Mouse (Mus musculus) embryo, embryonic 11.5 days (tissue): ENCODE data around the gene Dnhd1.
"Not testable (repeated sequence)": the region's sequence is repeated elsewhere in the genome, so short reads cannot be mapped to it uniquely, and the experiment has no call there.

Experiments used
- DNase-seq: peaks from one replicate; pipeline ENCODE4 v3.0.0-alpha.2; 2012; ENCODE audit warnings: low read depth, low spot score

Dnhd1 gene

GRCm38 (mm10) chr7:105640233-105640893, 10.3 kb upstream of the Dnhd1 start, which contains the start of the genes Arfip2 and Gm45799:
Gene Arfip2, minus strand, starts transcription at chr7:105640416.
Gene Gm45799, plus strand, starts transcription at chr7:105640552.
- peak; percentile 95 for DNase-seq

- no peak for DNase-seq
Observed at GRCm38 (mm10) chr7:105640894-105641255, 9.8 kb upstream of the Dnhd1 start.

DNA sequence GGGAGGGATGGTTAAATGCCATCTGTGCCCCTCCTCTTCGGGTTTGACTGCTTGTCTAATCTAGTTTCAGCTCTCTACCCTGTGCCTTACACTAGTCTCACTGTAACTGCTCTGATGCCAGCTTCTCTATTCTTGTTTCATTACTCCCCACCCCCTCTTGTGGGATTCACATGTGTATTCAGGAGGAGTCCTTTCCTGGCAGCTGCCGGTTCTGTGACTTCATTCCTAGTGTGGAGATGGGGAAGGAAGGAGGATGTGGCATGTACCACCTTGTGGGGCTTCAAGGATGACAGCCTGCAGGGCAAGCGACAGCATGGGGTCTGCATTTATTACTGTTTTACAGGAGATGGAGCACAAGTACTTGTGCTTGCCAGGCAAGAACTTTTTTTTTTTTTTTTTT, 8.7 kb upstream of the Dnhd1 start:
- no peak for DNase-seq

DNA sequence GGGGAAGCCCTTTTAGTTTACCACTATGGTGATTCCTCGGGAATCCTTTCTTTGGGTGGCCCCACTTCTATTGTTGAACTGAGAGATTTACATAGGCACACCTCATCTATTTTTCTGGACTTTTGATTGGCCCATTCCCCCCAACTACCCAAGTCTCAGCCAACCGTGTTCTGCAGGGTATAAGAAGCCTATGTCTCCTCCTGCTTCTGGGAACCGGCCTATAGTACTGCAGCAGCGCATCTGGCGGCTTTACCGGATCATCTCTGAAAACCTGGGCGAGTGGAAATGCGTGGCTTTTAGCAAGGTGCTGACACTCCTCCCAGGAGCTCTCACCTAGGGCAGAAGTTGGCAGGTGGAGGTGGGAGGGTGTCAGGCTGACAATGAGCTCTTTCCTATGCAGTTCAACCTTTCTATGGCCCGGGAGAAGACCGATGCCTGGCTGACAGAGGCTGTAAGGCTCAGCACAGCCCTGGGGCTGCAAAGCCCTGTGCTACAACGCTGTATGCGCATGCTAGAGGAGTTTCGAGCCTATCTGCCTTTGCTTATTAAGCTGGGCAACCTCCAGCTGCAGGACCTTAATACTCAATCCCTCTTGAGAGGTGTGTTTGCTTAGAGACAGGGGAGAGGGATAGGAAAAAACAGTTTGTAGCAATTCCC, 35.0 kb downstream of the Dnhd1 start:
- no peak for DNase-seq

- DNase-seq, result no peak
Observed at GRCm38 (mm10) chr7:105690875-105691274, 40.2 kb downstream of the Dnhd1 start.

- no peak for DNase-seq
Observed at GRCm38 (mm10) chr7:105703184-105703583, 52.6 kb downstream of the Dnhd1 start.

DNA sequence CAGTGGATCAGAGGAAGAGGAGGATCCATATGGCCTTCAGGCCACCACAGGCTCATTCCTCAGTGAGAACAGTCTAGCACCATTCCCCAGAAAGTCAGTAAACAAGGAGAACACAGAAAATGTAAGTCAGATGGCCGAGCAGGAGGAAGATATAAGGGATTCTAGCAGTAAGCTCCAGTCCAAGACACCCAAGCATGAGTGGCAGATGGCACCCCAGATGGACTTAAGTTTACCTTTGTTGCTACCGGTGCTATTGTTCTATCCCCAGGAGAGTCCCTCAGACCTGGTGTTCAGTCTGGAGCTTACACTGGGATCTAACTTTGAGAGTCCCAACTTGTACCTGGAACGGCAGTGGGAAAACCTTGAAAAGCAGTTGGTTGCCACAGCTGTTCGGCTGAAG, 53.2 kb downstream of the Dnhd1 start:
- no peak for DNase-seq

DNA sequence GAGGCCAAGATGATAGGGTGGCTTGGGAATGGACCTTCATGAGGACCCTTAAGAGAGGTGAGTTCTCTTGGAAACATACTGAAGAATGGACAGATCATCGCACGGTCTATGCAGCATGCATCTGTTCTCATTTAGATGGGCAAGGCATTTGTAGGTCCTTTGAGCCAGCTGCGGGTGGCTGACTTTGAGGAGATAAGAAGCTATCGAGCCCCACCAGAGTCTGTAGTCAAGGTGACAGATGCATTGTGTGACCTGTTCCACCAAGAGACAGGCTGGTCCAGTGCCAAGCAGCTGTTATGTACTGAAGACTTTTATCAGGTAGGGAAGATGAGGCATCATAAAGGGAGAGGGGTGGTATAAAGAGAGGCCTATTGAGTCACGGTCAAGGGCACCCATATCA, 58.1 kb downstream of the Dnhd1 start:
- DNase-seq, result no peak

GRCm38 (mm10) chr7:105715366-105715765, 64.7 kb downstream of the Dnhd1 start:
- no peak for DNase-seq

DNA sequence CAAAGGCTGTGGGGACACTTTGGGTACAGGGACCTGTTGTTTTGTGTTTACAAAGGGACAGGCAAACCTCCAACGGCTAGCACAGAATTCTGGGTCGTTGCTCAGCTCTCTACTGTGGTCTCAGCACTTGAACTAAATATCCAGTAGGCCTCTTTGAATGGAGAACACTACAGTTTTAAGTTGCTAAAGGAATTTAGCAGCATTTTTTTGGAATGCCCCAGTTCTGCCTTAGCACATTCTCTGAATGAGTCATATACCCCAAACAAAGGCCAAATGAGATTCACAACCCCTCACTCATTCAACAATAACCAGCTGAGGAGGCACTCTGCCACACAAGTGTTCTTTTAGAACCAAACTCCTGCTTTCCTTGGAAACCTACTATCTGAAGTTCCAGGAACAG, 71.3 kb downstream of the Dnhd1 start:
- no peak for DNase-seq

DNA sequence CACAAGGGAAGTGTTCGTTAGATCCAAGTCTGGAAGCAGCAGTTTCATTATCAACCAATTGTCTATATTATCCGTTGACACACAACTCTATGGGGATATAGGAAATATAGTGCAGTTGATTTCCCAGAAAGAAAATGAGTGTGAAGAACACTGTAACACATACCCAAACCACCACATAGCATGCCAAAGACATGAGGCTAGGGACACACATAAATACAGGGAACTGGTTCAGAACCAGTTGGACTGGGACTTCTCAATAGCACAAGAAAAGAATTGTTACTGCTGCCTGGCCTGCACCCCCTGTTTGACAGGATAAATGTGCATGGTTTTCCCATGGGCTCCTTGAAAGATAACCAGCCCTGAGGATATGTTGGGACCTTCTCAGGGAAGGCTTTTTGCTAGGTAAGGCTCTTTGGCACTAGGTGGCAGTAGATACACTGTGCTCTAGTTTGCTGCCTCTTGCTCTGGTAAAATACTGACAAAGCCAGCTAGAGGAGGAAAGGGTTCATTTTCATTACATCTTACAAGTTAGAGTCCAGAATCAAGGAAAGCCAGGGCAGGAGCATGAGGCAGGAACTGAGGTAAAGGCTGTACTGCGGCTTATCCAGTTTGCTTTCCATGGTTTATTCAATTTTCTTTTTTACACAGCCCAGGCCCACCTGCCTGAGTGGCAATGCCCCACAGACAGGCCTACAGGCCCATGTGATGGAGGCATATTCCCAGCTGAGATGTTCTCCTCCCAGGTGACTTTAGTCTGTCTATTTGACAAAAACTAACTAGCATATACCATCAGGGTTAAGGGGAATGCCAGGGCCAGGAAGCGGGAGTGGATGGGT, 75.7 kb downstream of the Dnhd1 start:
- peak; percentile 49 for DNase-seq

GRCm38 (mm10) chr7:105726980-105727325, 76.3 kb downstream of the Dnhd1 start:
- DNase-seq, result no peak

DNA sequence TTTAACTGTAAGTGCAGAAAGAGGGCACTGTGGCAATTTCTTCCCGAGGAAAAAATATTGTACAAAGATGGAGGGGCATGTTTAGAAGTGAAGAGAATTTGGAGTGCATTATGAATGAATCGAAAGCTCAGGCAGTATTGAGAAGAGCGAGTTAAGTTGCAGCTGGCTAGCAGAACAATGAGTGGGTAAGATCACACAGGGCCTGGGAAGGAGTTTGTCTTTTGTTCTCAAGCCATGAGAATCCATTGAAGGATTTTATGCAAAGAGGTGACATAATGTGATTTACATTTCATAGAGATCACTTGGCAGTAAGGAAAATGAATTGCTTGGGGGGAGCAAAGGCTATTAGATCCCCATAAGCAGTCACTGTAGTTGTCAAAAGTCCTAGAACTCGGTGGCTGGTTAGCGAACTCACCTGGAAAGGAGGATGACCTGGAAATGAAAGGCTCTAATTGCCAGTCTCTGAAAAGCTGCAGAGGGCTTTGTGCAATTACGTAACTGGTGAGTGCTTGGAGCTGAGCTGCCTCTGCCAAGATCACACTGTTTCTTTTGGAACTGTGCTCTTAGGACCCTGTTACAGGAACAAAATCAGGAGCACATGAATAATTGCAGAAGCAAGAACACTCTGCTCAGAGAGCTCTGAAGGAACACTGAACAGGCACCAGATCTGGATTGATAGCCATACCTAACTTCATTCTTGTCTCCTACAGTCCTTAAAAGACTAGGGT, 78.2 kb downstream of the Dnhd1 start:
- DNase-seq, result no peak

- DNase-seq, result no peak
Observed at GRCm38 (mm10) chr7:105733836-105734235, 83.2 kb downstream of the Dnhd1 start.

GRCm38 (mm10) chr7:105734826-105735225, 84.2 kb downstream of the Dnhd1 start:
- DNase-seq, result no peak

- not testable (repeated sequence) for DNase-seq
Observed at GRCm38 (mm10) chr7:105735464-105735863, 84.8 kb downstream of the Dnhd1 start.

DNA sequence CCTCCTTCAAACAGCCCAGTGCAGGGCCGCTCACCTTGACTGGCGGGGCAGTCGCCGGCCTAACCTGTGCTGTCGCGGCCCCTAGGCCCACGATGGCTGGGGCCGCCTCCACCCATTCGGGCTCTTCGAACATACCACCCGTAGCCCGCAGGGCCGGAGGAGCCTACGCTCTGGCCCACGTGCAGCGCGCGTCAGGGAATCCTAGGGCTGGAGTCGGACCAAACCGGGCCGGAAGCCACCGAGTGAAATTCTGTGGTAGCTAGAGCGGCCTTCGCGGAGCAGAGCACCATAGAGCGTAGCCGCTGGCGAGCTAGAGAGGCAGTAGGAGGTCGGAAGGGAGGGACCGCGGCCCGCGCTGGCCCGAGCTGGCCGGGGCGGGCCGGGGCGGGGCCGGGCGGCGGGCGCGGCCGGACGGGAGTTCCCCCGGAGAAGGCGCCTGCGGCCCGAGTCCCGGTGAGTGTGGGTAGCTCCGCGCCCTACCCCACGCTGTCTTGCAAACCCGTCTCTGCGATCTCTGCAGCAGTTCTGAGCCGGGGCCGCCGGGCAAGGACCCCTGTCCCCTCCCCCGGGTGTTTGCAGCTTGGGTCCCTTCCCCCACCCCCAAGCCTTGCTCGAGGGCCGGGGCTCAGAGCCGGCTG, 85.8 kb downstream of the Dnhd1 start, which contains the start of gene Ilk:
Gene Ilk (plus strand): TSS at position 329 of the 638 bp plus-strand sequence.
- DNase-seq, result peak; percentile 77

DNA sequence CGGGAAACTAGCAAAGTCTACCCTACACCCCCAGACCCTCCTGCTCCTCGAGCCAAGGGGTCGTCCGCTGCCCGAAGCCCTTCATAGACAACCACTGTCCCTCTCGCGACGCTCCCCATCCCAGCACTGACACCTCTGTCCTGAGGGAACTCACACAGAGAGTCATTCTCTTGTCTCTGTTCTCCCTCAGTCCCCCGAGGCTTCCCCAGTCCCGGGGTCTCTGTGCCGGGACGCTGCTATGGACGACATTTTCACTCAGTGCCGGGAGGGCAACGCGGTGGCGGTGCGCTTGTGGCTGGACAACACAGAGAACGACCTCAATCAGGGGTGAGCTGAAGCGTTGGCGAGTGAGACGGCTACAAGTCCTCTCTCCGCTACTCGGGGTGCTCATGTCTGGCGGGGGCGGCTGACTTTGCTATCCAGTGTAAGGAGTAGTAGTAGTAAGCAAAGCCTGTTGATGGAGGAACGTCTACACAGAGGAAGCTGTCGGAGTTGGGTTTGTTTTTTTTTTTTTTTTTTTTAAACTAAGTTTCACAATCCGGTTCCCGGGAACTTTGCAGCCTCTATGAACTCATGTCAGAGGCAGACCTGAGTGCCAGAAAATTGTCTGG, 86.4 kb downstream of the Dnhd1 start, which contains the start of gene Rrp8:
Gene Rrp8 (minus strand): TSS at position 475 of the 611 bp plus-strand sequence.
- DNase-seq, result no peak

DNA sequence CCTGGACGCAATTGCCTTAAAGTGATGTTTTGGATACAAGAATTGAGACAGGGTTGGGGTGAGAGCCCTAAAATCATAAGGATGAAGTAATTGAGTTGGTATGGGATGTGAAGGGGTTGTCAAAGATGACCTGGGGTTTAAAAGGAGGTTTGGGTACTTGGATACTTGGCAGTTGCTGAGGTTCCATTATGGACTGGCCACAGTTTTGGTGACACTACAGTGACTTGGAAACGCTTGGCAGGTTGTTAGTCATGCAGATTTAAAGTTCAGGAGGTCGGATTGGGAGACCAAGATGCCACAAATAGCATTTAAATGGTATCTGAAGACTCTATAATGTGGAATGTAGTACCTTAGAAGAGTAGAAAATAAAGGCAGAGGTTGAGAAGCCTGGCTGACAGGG, 87.0 kb downstream of the Dnhd1 start:
- no peak for DNase-seq

DNA sequence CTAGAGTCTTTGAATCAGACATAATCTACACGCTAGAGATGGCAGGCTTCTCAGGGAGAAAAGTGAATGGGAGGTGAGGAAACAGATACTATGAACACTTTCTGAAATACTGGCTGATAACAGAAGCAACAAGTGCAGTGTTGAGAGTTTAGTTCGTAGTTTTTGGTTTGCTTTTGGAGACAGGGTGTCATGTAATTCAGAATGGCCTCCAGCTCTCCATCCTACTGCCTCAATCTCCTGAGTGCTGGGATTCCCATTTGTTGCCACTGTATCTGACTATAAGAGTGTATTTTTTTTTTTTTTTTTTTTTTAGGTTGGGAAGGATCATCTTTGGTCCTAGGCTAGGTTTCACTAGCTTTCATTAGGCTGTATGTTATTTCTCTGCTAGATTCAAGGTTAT, 87.7 kb downstream of the Dnhd1 start:
- DNase-seq, result no peak

GRCm38 (mm10) chr7:105738948-105739347, 88.3 kb downstream of the Dnhd1 start:
- no peak for DNase-seq
